Mouse (Mus musculus): ENCODE data around the gene 2200002D01Rik.

The 2200002D01Rik gene

GRCm38 (mm10) chr7:29279261-29279660 lies 31.0 kb upstream of the 2200002D01Rik start:
- no peak for DNase-seq (ENCODE audit: low spot score in 2 of 2)

- DNase-seq (ENCODE audit: low spot score in 2 of 2): no peak
Observed at GRCm38 (mm10) chr7:29277510-29277909, 29.2 kb upstream of the 2200002D01Rik start.

- DNase-seq (ENCODE audit: low spot score in 2 of 2): no peak
Observed at GRCm38 (mm10) chr7:29276715-29277114, 28.4 kb upstream of the 2200002D01Rik start.

- no peak for DNase-seq (ENCODE audit: low spot score in 2 of 2)
Observed at GRCm38 (mm10) chr7:29271687-29272465, 23.6 kb upstream of the 2200002D01Rik start.

- no peak for DNase-seq (ENCODE audit: low spot score in 2 of 2)
Observed at GRCm38 (mm10) chr7:29270445-29270844, 22.2 kb upstream of the 2200002D01Rik start.

- no peak for DNase-seq (ENCODE audit: low spot score in 2 of 2)
Observed at GRCm38 (mm10) chr7:29266931-29267330, 18.7 kb upstream of the 2200002D01Rik start.

GRCm38 (mm10) chr7:29265636-29266035 lies 17.4 kb upstream of the 2200002D01Rik start:
- DNase-seq (ENCODE audit: low spot score in 2 of 2): no peak

- no peak for DNase-seq (ENCODE audit: low spot score in 2 of 2)
Observed at GRCm38 (mm10) chr7:29263831-29264230, 15.6 kb upstream of the 2200002D01Rik start.

- DNase-seq (ENCODE audit: low spot score in 2 of 2): no peak
Observed at GRCm38 (mm10) chr7:29262151-29262550, 13.9 kb upstream of the 2200002D01Rik start.

- DNase-seq (ENCODE audit: low spot score in 2 of 2): no peak
Observed at GRCm38 (mm10) chr7:29259781-29260730, 11.8 kb upstream of the 2200002D01Rik start.

- DNase-seq (ENCODE audit: low spot score in 2 of 2): peak in 1 of 2 experiments; percentile 55
Observed at GRCm38 (mm10) chr7:29257368-29257767, 9.1 kb upstream of the 2200002D01Rik start.

- DNase-seq (ENCODE audit: low spot score in 2 of 2): no peak
Observed at GRCm38 (mm10) chr7:29255875-29256274, 7.6 kb upstream of the 2200002D01Rik start.

GRCm38 (mm10) chr7:29253842-29254241 lies 5.6 kb upstream of the 2200002D01Rik start:
- DNase-seq (ENCODE audit: low spot score in 2 of 2): no peak

GRCm38 (mm10) chr7:29251166-29251565 lies 2.9 kb upstream of the 2200002D01Rik start:
- no peak for DNase-seq (ENCODE audit: low spot score in 2 of 2)

- DNase-seq (ENCODE audit: low spot score in 2 of 2): no peak
Observed at GRCm38 (mm10) chr7:29247706-29248105, 560 bp downstream of the 2200002D01Rik start.

GRCm38 (mm10) chr7:29247314-29247700 lies 959 bp downstream of the 2200002D01Rik start:
- peak; percentile 82 to 96 for DNase-seq (ENCODE audit: low spot score in 2 of 2)

GRCm38 (mm10) chr7:29246619-29247313 lies 1.5 kb downstream of the 2200002D01Rik start:
- DNase-seq (ENCODE audit: low spot score in 2 of 2): peak in 1 of 2 experiments; percentile 55

- DNase-seq (ENCODE audit: low spot score in 2 of 2): no peak
Observed at GRCm38 (mm10) chr7:29246015-29246414, 2.3 kb downstream of the 2200002D01Rik start.

- DNase-seq (ENCODE audit: low spot score in 2 of 2): peak; percentile 37 to 76
Observed at GRCm38 (mm10) chr7:29244732-29245416, 3.4 kb downstream of the 2200002D01Rik start.

GRCm38 (mm10) chr7:29238019-29238967 lies 10.0 kb downstream of the 2200002D01Rik start, which contains the start of gene Yif1b:
Yif1b (plus strand) TSS chr7:29238329.
- DNase-seq (ENCODE audit: low spot score in 2 of 2): peak; percentile 98 to 99
